Mouse (Mus musculus): ENCODE measurements around the gene Gps2.

DNA sequence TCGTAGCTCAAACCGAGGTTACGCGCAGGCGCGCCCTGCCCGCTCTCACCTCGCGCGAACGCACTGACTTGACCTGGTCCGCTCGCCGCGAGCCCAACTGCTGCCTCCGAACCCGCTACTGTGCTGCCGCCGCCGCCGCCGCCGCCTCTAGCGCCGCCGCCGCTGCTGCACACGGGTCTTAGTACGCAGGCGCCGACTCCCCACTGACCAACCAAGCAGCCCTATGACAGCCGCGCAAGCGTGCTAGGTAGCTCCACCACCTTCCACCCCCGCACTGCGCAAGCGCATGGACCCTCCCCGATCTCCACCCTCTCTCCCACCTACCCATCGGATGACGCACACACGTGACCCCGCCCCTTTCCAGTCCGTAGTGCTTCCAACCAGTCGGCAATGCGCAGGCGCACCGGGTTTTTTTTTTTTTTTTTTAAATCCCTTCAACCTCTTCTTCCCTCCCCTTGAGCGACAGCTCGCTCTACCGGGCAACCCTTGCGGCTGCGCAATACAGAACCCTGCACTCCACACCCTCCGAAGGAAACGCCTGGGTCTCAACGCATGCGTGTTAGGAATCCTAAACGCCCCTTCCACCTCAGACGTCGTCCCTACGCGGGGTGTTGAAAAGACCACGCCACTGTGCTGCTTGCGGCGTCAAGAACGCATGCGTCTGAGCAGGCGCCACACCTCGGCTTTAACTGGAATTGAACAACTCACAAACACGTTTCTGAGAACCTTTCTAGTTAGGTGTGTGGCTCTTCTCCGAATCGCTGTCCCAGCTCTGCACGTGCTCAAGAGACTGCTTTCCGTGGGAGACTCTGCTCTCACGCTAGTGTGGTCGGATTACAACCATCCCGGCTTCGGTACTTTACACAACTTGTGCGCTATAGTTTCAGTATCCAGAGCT lies 7.7 kb downstream of the Gps2 start, which contains the start of gene Eif5a:
- TF ChIP-seq CTCF (IDR thresholded peaks at IDR 0.05; ENCODE audit: low read depth, low read length) (no peak), POLR2A (IDR thresholded peaks at IDR 0.05; ENCODE audit: borderline replicate concordance, low read depth, low read length) (no peak)
